ENCODE assay signal across 16 mouse cellular contexts in genomic region chr1:145972416-145972815, GRCm38 (mm10).
"Had no signal": no experiment of that assay in that cellular context is flagged by ENCODE, and none has a peak within 500 bp of the region (broad histone marks: within the 10 kb centered on the region; RNA-seq: fewer than 3 reads in every experiment).

No protein-coding gene starts in this region.

- H3K27ac ChIP-seq: kidney, postnatal 0 days; left cerebral cortex, adult 2 months; liver, embryonic 15.5 days; lung, embryonic 15.5 days; midbrain, embryonic 10.5 days; midbrain, embryonic 13.5 days had no signal

- H3K27me3 ChIP-seq: liver, embryonic 15.5 days; lung, embryonic 15.5 days; megakaryocyte, embryonic 14.5 days; midbrain, embryonic 13.5 days had no signal

- H3K4me3 ChIP-seq: left cerebral cortex, adult 2 months; liver, embryonic 15.5 days; lung, embryonic 15.5 days; megakaryocyte, embryonic 14.5 days; midbrain, embryonic 10.5 days; midbrain, embryonic 13.5 days had no signal

- H3K4me2 ChIP-seq: liver, embryonic 11.5 days; liver, embryonic 15.5 days; lung, embryonic 15.5 days; midbrain, embryonic 13.5 days had no signal

- H3K4me1 ChIP-seq: liver, embryonic 15.5 days; lung, embryonic 15.5 days; megakaryocyte, embryonic 14.5 days; midbrain, embryonic 10.5 days; midbrain, embryonic 13.5 days had no signal

- H3K9me3 ChIP-seq: liver, embryonic 15.5 days; lung, embryonic 15.5 days; megakaryocyte, embryonic 14.5 days; midbrain, embryonic 10.5 days; midbrain, embryonic 13.5 days had no signal

- H3K36me3 ChIP-seq: liver, embryonic 15.5 days; lung, embryonic 15.5 days; midbrain, embryonic 10.5 days; midbrain, embryonic 13.5 days had no signal

- ATAC-seq: midbrain, embryonic 13.5 days; midbrain, embryonic 16.5 days had no signal

- H3K9ac ChIP-seq: liver, embryonic 15.5 days; lung, embryonic 15.5 days; midbrain, embryonic 13.5 days had no signal

- DNase-seq: kidney, postnatal 25 days; layer of hippocampus, postnatal 36 days; lung, adult 18-20 months; lung, postnatal 10 days; lung, postnatal 36 days; thymus, adult 18-20 months; thymus, postnatal 36 days had no signal
